Mouse (Mus musculus) MEL (cell line): Measurements from ENCODE around the gene Aspscr1. TPM values are rescaled to one million over a fixed set of nuclear protein-coding genes. Genes with fewer than 3 reads are reported as not detected.

ENCODE experiments used
- DNase-seq: peaks from one replicate; pipeline ENCODE4 v3.0.0; 2011; ENCODE audit warnings: low read depth, low spot score
- H3K27ac ChIP-seq: 2 replicates; pipeline ENCODE4 v1.5.1; 2012; ENCODE audit warnings: low read depth, mild to moderate bottlenecking, control low read depth, low read length, moderate library complexity; ENCODE audit not compliant: control insufficient read depth
- H3K27me3 ChIP-seq, 2 experiments: fragments of 150-350 bp in 1 of 2; sonication (generic) in 1 of 2; 2 replicates each; pipeline ENCODE4 v1.6.1; 2012; ENCODE audit warnings: low read length in 2 of 2, mild to moderate bottlenecking in 2 of 2, improper control_type of control experiment in 1 of 2, moderate library complexity in 1 of 2; ENCODE audit not compliant: insufficient read depth in 2 of 2, control insufficient read depth in 1 of 2
- H3K36me3 ChIP-seq, 2 experiments: 2 replicates each; pipeline ENCODE4 v1.6.1; 2012 to 2014; ENCODE audit warnings: low read length in 2 of 2, improper control_type of control experiment in 1 of 2, inconsistent platforms in 1 of 2, mild to moderate bottlenecking in 1 of 2; ENCODE audit not compliant: insufficient read depth in 2 of 2, control insufficient read depth in 1 of 2
- H3K4me1 ChIP-seq, 2 experiments: fragments of 150-350 bp in 1 of 2; sonication (generic) in 1 of 2; 2 replicates each; pipeline ENCODE4 v1.6.1; 2012; ENCODE audit warnings: low read length in 2 of 2, improper control_type of control experiment in 1 of 2, mild to moderate bottlenecking in 1 of 2; ENCODE audit not compliant: insufficient read depth in 2 of 2, control insufficient read depth in 1 of 2
- H3K4me3 ChIP-seq, 2 experiments: fragments of 150-350 bp in 1 of 2; sonication (generic) in 1 of 2; 2 replicates each; pipeline ENCODE4 v1.5.1; 2012; ENCODE audit warnings: low read depth in 2 of 2, low read length in 2 of 2, mild to moderate bottlenecking in 2 of 2, moderate library complexity in 2 of 2, control low read depth in 1 of 2, improper control_type of control experiment in 1 of 2; ENCODE audit not compliant: control insufficient read depth in 1 of 2, insufficient read depth in 1 of 2
- H3K79me2 ChIP-seq: 2 replicates; pipeline ENCODE4 v1.6.1; 2012; ENCODE audit warnings: mild to moderate bottlenecking, low read length, moderate library complexity; ENCODE audit not compliant: control insufficient read depth, poor library complexity, insufficient read depth
- H3K9ac ChIP-seq: 2 replicates; pipeline ENCODE4 v1.6.1; 2012; ENCODE audit warnings: low read depth, mild to moderate bottlenecking, control low read depth, low read length, moderate library complexity; ENCODE audit not compliant: control insufficient read depth, poor library complexity, severe bottlenecking
- H3K9me3 ChIP-seq: fragments of 150-350 bp; sonication (generic); replicated peaks from 2 replicates; pipeline ENCODE4 v1.6.1; 2012; ENCODE audit warnings: mild to moderate bottlenecking, low read length, improper control_type of control experiment, moderate library complexity; ENCODE audit not compliant: insufficient read depth
- BHLHE40 ChIP-seq: IDR thresholded peaks from 2 replicates; pipeline ENCODE4 v1.6.1; 2012; ENCODE audit warnings: low read depth, mild to moderate bottlenecking, inconsistent platforms, low read length, improper control_type of control experiment, borderline replicate concordance
- CHD1 ChIP-seq: IDR thresholded peaks from 2 replicates; pipeline ENCODE4 v1.6.1; 2012; ENCODE audit warnings: low read depth, mild to moderate bottlenecking, inconsistent platforms, low read length, improper control_type of control experiment
- ELF1 ChIP-seq: IDR thresholded peaks from 2 replicates; pipeline ENCODE4 v1.6.1; 2014; ENCODE audit warnings: low read depth, mild to moderate bottlenecking, inconsistent platforms, low read length, improper control_type of control experiment, moderate library complexity
- EP300 ChIP-seq, 2 experiments: IDR thresholded peaks; 2 replicates each; pipeline ENCODE4 v1.6.1; 2011; ENCODE audit warnings: improper control_type of control experiment in 2 of 2, low read length in 2 of 2, low read depth in 1 of 2, mild to moderate bottlenecking in 1 of 2
- ETS1 ChIP-seq: IDR thresholded peaks from 2 replicates; pipeline ENCODE4 v1.6.1; 2012; ENCODE audit warnings: low read depth, mild to moderate bottlenecking, inconsistent platforms, low read length, improper control_type of control experiment, moderate library complexity
- GATA1 ChIP-seq: IDR thresholded peaks from 2 replicates; pipeline ENCODE4 v1.6.1; 2011; ENCODE audit warnings: low read depth, low read length, improper control_type of control experiment
- HCFC1 ChIP-seq: IDR thresholded peaks from 2 replicates; pipeline ENCODE4 v1.6.1; 2012; ENCODE audit warnings: low read depth, mild to moderate bottlenecking, inconsistent platforms, low read length, improper control_type of control experiment, moderate library complexity
- JUND ChIP-seq: IDR thresholded peaks from 2 replicates; pipeline ENCODE4 v1.6.1; 2011; ENCODE audit warnings: low read depth, mild to moderate bottlenecking, improper control_type of control experiment, low read length
- KAT2A ChIP-seq: conservative IDR thresholded peaks from 2 replicates; pipeline ENCODE4 v1.6.1; 2012; ENCODE audit warnings: low read depth, low read length, improper control_type of control experiment, inconsistent platforms
- MAX ChIP-seq: IDR thresholded peaks from 2 replicates; pipeline ENCODE4 v1.6.1; 2011; ENCODE audit warnings: low read length, improper control_type of control experiment
- MAZ ChIP-seq: IDR thresholded peaks from 2 replicates; pipeline ENCODE4 v1.6.1; 2012; ENCODE audit warnings: low read depth, mild to moderate bottlenecking, inconsistent platforms, low read length, improper control_type of control experiment
- MYB ChIP-seq: IDR thresholded peaks from 2 replicates; pipeline ENCODE4 v1.6.1; 2011; ENCODE audit warnings: mild to moderate bottlenecking, low read depth, low read length, improper control_type of control experiment
- MYC ChIP-seq: IDR thresholded peaks from 2 replicates; pipeline ENCODE4 v1.6.1; 2011; ENCODE audit warnings: low read depth, mild to moderate bottlenecking, low read length, improper control_type of control experiment, moderate library complexity
- NELFE ChIP-seq: IDR thresholded peaks from 2 replicates; pipeline ENCODE4 v1.6.1; 2011; ENCODE audit warnings: low read depth, low read length, improper control_type of control experiment
- SIN3A ChIP-seq: IDR thresholded peaks from 2 replicates; pipeline ENCODE4 v1.6.1; 2012; ENCODE audit warnings: low read length, improper control_type of control experiment, inconsistent platforms
- TAL1 ChIP-seq: IDR thresholded peaks from 2 replicates; pipeline ENCODE4 v1.6.1; 2012; ENCODE audit warnings: mild to moderate bottlenecking, inconsistent platforms, low read length, moderate library complexity, mixed read lengths
- TBP ChIP-seq: IDR thresholded peaks from 2 replicates; pipeline ENCODE4 v1.8.0; 2011; ENCODE audit warnings: low read depth, low read length, improper control_type of control experiment
- TCF12 ChIP-seq: IDR thresholded peaks from 2 replicates; pipeline ENCODE4 v1.6.1; 2014; ENCODE audit warnings: low read depth, mild to moderate bottlenecking, inconsistent platforms, low read length, improper control_type of control experiment, moderate library complexity
- UBTF ChIP-seq: IDR thresholded peaks from 2 replicates; pipeline ENCODE4 v1.6.1; 2012; ENCODE audit warnings: low read depth, mild to moderate bottlenecking, inconsistent platforms, low read length, improper control_type of control experiment, moderate library complexity, borderline replicate concordance; ENCODE audit not compliant: insufficient read depth
- USF1 ChIP-seq: IDR thresholded peaks from 2 replicates; pipeline ENCODE4 v1.6.1; 2014; ENCODE audit warnings: low read depth, mild to moderate bottlenecking, inconsistent platforms, low read length, improper control_type of control experiment, moderate library complexity
- ZKSCAN1 ChIP-seq: IDR thresholded peaks from 2 replicates; pipeline ENCODE4 v1.6.1; 2012; ENCODE audit warnings: low read depth, mild to moderate bottlenecking, inconsistent platforms, low read length, improper control_type of control experiment, moderate library complexity
- polyA plus RNA-seq, 2 experiments: library from polyadenylated mRNA; stranded (reverse) in 1 of 2; unstranded in 1 of 2; fragments of >175 nt in 1 of 2; fragments of >200 nt in 1 of 2; gene quantifications; 2 replicates each; pipeline versions ENCODE4 v1.2.1 to v1.2.4; 2012; ENCODE audit warnings: low replicate concordance in 2 of 2, low read depth in 1 of 2; ENCODE audit not compliant: insufficient read length in 2 of 2, insufficient read depth in 1 of 2, missing spikeins in 1 of 2
- total RNA-seq: library from RNA; depleted of rRNA; stranded (reverse); fragments of 300-350 nt; gene quantifications from 2 replicates; pipeline ENCODE4 v1.2.3, GENCODE M21; 2012

Gene Aspscr1
- total and polyA plus RNA-seq, 3 experiments = 36.2 to 72.5 TPM; not detected in 1

GRCm38 (mm10) chr11:120660301-120661075, 12.3 kb upstream of the Aspscr1 start:
- peaks cover 2 to 7% of the 10 kb centered on the region in 2 experiments for H3K27me3 ChIP-seq
- H3K27ac ChIP-seq = no peak overlapping the region
- H3K4me3 ChIP-seq = no peak overlapping the region
- H3K9ac ChIP-seq = no peak overlapping the region
- no peaks in the 10 kb centered on the region for H3K36me3 ChIP-seq
- no peaks in the 10 kb centered on the region for H3K79me2 ChIP-seq
- no peak for TF ChIP-seq TBP
- TF ChIP-seq TCF12 = no peak
- no peak for TF ChIP-seq MAX
- TF ChIP-seq USF1 = no peak
- no peak for TF ChIP-seq MYB
- no peak for TF ChIP-seq MYC
- TF ChIP-seq EP300 (IDR thresholded peaks at IDR 0.05; ENCODE audit: low read depth in 1 of 2, low read length in 2 of 2) = no peak
- TF ChIP-seq GATA1 = no peak
- TF ChIP-seq SIN3A = no peak
- TF ChIP-seq MAZ = no peak
- no peak for TF ChIP-seq ETS1
- TF ChIP-seq CHD1 = no peak
- TF ChIP-seq ZKSCAN1 = no peak
- TF ChIP-seq HCFC1 = no peak
- no peak for TF ChIP-seq JUND
- TF ChIP-seq BHLHE40 = no peak
- TF ChIP-seq ELF1 = no peak
- no peak for DNase-seq
- H3K4me1 ChIP-seq = no peaks in the 10 kb centered on the region
- no peaks in the 10 kb centered on the region for H3K9me3 ChIP-seq

GRCm38 (mm10) chr11:120661076-120661460, 11.7 kb upstream of the Aspscr1 start, which contains the start of gene Notum:
Notum (minus strand) TSS chr11:120661175.
- TF ChIP-seq MAX (no peak), UBTF (no peak), TAL1 (no peak), KAT2A (no peak), MYB (no peak), NELFE (no peak), USF1 (no peak)
- Histone ChIP-seq H3K27me3 (peaks cover 3 to 5% of the 10 kb centered on the region in 2 experiments), H3K79me2 (no peaks in the 10 kb centered on the region), H3K9ac (no peak within 1 kb of the TSS), H3K36me3 (no peaks in the 10 kb centered on the region), H3K9me3 (no peaks in the 10 kb centered on the region), H3K4me3 (no peak within 1 kb of the TSS), H3K4me1 (no peaks in the 10 kb centered on the region), H3K27ac (no peak within 1 kb of the TSS)
- DNase-seq = no peak
